Mouse (Mus musculus) neutrophil, adult 5-6 weeks (primary cell): ENCODE measurements at regions not wholly inside any gene's neighbourhood (a gene's known extent, or its start where the extent isn't known, plus 50 kb on each side); places are given as distances from the start of the nearest gene placed in this dataset.

ENCODE experiments used
- ATAC-seq: fragments of 151-379, 151-347 bp; 2 replicates; pipeline ENCODE4 v1.8.0; 2017; ENCODE audit warnings: mild to moderate bottlenecking, moderate TSS enrichment; ENCODE audit not compliant: insufficient number of reproducible peaks, poor library complexity, low FRiP score, severe bottlenecking; ENCODE audit errors: extremely low read depth

- ATAC-seq = no peak
Measured at GRCm38 (mm10) chr16:55390400-55390799, 92.6 kb upstream of the Zpld1 start.

- no peak for ATAC-seq
Measured at GRCm38 (mm10) chr16:55379996-55380395, 82.2 kb upstream of the Zpld1 start.

- ATAC-seq = no peak
Measured at GRCm38 (mm10) chr16:55379189-55379588, 81.4 kb upstream of the Zpld1 start.

DNA sequence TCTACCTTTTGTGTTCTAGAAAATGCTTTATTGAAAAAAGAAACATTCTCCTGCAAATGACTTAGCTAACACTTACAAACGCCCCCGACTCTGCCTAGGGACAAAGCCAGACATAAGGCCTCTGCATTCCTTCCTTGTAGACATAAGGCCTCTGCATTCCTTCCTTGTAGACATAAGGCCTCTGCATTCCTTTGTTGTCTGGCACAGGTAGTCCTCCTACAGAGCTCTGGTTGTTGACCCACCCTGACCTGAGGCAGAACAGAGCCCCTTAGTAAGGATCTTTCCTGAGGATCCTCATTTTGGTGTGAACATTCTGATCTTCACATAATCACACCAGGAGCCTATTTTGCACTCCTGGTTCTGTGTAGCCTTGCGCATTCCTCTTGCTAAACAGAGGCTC, 80.9 kb upstream of the Zpld1 start:
- no peak for ATAC-seq

DNA sequence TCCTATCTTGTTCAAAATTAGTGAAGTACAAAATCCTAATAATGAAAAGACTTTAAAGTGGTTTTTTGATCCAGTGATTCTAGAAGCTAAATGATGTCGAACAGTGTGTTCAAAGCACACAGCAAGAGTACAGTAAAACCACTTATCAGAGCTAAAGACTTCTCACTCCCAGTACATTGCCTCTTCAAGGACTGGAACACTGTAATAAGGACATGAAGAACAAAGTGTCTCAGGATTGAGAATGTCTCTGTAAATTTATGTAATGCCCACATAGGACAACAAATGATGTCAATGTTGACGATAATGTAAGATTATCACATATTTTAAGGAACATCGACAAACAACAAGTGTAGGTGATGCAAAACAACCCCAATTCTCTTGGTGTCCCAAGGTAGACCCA, 78.1 kb upstream of the Zpld1 start:
- ATAC-seq = no peak

GRCm38 (mm10) chr16:55357686-55358085, 59.9 kb upstream of the Zpld1 start:
- ATAC-seq = no peak

DNA sequence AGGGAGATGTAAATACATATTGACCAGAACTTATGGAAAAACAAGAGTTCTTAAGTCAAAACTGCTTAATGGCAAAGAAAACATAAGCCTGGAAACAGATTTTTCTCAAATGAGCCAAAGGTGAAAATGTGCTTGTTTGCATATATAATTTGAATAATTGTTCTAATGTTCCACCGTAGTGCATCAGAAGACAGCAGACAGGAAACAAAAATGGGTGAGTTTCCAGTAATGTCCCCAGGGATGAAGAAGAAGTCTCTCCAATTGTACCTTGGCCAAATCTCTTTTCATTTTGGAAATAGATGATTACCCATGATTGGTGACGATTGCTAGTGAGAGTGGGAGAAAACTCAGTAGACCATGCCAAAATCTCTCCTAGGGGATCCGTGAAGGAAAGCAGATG, 58.3 kb upstream of the Zpld1 start:
- no peak for ATAC-seq
